Mouse (Mus musculus) testis, adult 2 months (tissue): ENCODE data around the gene Ralgds.

Experiments
- CTCF ChIP-seq: fragments of 200-500 bp; IDR thresholded peaks from 2 replicates; pipeline ENCODE4 v1.5.1; 2012; ENCODE audit warnings: low read depth, mild to moderate bottlenecking, inconsistent platforms, low read length, moderate library complexity; ENCODE audit not compliant: control insufficient read depth, insufficient read depth, insufficient replicate concordance
- POLR2A ChIP-seq: fragments of 200-500 bp; IDR thresholded peaks from 2 replicates; pipeline ENCODE4 v1.6.1; 2012; ENCODE audit warnings: low read depth, mild to moderate bottlenecking, inconsistent platforms, low read length, moderate library complexity; ENCODE audit not compliant: control insufficient read depth

DNA sequence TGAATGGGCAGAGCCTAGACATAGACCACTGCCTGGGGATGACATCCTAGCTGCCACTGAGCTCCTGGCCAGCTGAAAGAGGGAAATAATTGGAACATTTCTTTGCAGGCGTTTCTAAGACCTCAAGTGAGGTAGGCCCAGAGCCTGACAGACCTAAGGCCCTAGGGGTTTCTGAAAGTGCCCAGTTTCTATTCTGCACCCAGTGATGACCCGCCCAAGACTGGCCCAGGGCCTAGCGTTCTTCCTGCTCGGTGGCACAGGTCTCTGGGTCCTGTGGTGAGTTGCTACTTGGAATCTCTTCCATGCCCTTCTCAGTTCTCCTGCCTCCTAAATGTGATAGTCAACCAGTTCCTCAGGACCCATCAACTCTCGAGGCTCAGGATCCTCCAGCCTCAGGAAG lies 15.4 kb upstream of the Ralgds start:
- TF ChIP-seq CTCF (no peak), POLR2A (no peak)
